Mouse (Mus musculus) G1E (cell line): ENCODE measurements around the gene Gm21981. TPM values are rescaled to one million over a fixed set of nuclear protein-coding genes. Genes with fewer than 3 reads are reported as not detected.
"Not testable (repeated sequence)": the region's sequence is repeated elsewhere in the genome, so short reads cannot be mapped to it uniquely, and the experiment has no call there.

ENCODE experiments used
- ATAC-seq: 2 replicates; pipeline ENCODE4 v1.8.0; 2016; ENCODE audit warnings: mild to moderate bottlenecking; ENCODE audit not compliant: insufficient number of reproducible peaks, poor library complexity, low FRiP score, severe bottlenecking; ENCODE audit errors: extremely low read depth
- DNase-seq: peaks from one replicate; pipeline ENCODE4 v3.0.0; 2012; ENCODE audit warnings: low spot score
- H3K27me3 ChIP-seq: 2 replicates; pipeline ENCODE4 v1.6.1; 2012; ENCODE audit warnings: mild to moderate bottlenecking, low read length, inconsistent platforms; ENCODE audit not compliant: insufficient read depth
- H3K36me3 ChIP-seq: replicated peaks from 2 replicates; pipeline ENCODE3; 2012; ENCODE audit warnings: mild to moderate bottlenecking, inconsistent platforms
- H3K4me1 ChIP-seq: 2 replicates; pipeline ENCODE4 v1.6.1; 2012; ENCODE audit warnings: low read depth, low read length, inconsistent platforms, mixed read lengths; ENCODE audit not compliant: insufficient read depth
- H3K4me3 ChIP-seq: 2 replicates; pipeline ENCODE4 v1.5.1; 2012; ENCODE audit warnings: low read depth, mild to moderate bottlenecking, inconsistent platforms, low read length, moderate library complexity, mixed read lengths
- H3K9me3 ChIP-seq: replicated peaks from 2 replicates; pipeline ENCODE4 v1.6.1; 2012; ENCODE audit warnings: inconsistent platforms
- CTCF ChIP-seq: IDR thresholded peaks from 2 replicates; pipeline ENCODE4 v1.5.1; 2012; ENCODE audit warnings: low read depth, low read length, inconsistent platforms, mixed read lengths
- GATA1 ChIP-seq: IDR thresholded peaks from 2 replicates; pipeline ENCODE4 v1.6.1; 2012; ENCODE audit warnings: borderline replicate concordance, low read length, inconsistent platforms, mixed read lengths
- GATA2 ChIP-seq: IDR thresholded peaks from 2 replicates; pipeline ENCODE4 v1.6.1; 2012; ENCODE audit warnings: low read depth, low read length, inconsistent platforms, borderline replicate concordance
- POLR2AphosphoS5 ChIP-seq: IDR thresholded peaks from 2 replicates; pipeline ENCODE4 v1.6.1; 2012; ENCODE audit warnings: low read depth, low read length, inconsistent platforms; ENCODE audit not compliant: insufficient replicate concordance
- TAL1 ChIP-seq: conservative IDR thresholded peaks from 2 replicates; pipeline ENCODE4 v1.6.1; 2012; ENCODE audit warnings: low read depth, low read length, inconsistent platforms, mixed read lengths
- polyA plus RNA-seq: library from polyadenylated mRNA; stranded (reverse); fragments of >175 nt; gene quantifications from 2 replicates; pipeline ENCODE4 v1.2.3, GENCODE M21; 2012
- total RNA-seq, 2 experiments: library from RNA; stranded (forward) in 1 of 2; stranded (reverse) in 1 of 2; fragments of 200-1000 nt in 1 of 2; fragments of >200 nt in 1 of 2; fragmentation: Nextera tagmentation in 1 of 2; gene quantifications; 2 replicates each; pipeline ENCODE4 v1.2.3; 2014 to 2017

Gm21981 gene
- total and polyA plus RNA-seq, 3 experiments: 0.44 to 0.71 TPM; not detected in 1

GRCm38 (mm10) chr17:47663009-47663713 is 31.1 kb downstream of the Gm21981 start:
- peaks cover 59% of the 10 kb centered on the region for H3K36me3 ChIP-seq
- no peak for TF ChIP-seq POLR2AphosphoS5
- no peak for TF ChIP-seq CTCF
- no peak for TF ChIP-seq GATA2
- no peak for TF ChIP-seq GATA1
- ATAC-seq: no peak
- H3K27me3 ChIP-seq: no peaks in the 10 kb centered on the region
- no peaks in the 10 kb centered on the region; the same call in 1 of the 2 replicates for H3K4me1 ChIP-seq
- DNase-seq: no peak
- H3K4me3 ChIP-seq: no peak overlapping the region
- H3K9me3 ChIP-seq: no peaks in the 10 kb centered on the region

GRCm38 (mm10) chr17:47658741-47659243 is 35.5 kb downstream of the Gm21981 start:
- no peaks in the 10 kb centered on the region for H3K27me3 ChIP-seq
- no peak overlapping the region for H3K4me3 ChIP-seq
- no peaks in the 10 kb centered on the region; the same call in 1 of the 2 replicates for H3K4me1 ChIP-seq
- no peaks in the 10 kb centered on the region for H3K9me3 ChIP-seq
- ATAC-seq (no peak), DNase-seq (no peak)
- H3K36me3 ChIP-seq: peaks cover 52% of the 10 kb centered on the region
- TF ChIP-seq GATA1: no peak
- no peak for TF ChIP-seq GATA2
- TF ChIP-seq POLR2AphosphoS5: no peak
- no peak for TF ChIP-seq TAL1
- TF ChIP-seq CTCF: no peak

- no peak for TF ChIP-seq GATA2
- no peak for TF ChIP-seq POLR2AphosphoS5
- TF ChIP-seq GATA1: no peak
- TF ChIP-seq CTCF: no peak
- TF ChIP-seq TAL1: no peak
- no peaks in the 10 kb centered on the region for H3K9me3 ChIP-seq
- DNase-seq: no peak
- no peaks in the 10 kb centered on the region; the same call in 1 of the 2 replicates for H3K4me1 ChIP-seq
- H3K27me3 ChIP-seq: no peaks in the 10 kb centered on the region
- peaks cover 51% of the 10 kb centered on the region for H3K36me3 ChIP-seq
- no peak for ATAC-seq
- H3K4me3 ChIP-seq: no peak overlapping the region
Measured at GRCm38 (mm10) chr17:47657901-47658300, 36.4 kb downstream of the Gm21981 start.

GRCm38 (mm10) chr17:47655697-47656096 is 38.6 kb downstream of the Gm21981 start:
- Histone ChIP-seq H3K9me3 (no peaks in the 10 kb centered on the region), H3K27me3 (no peaks in the 10 kb centered on the region), H3K36me3 (peaks cover 47% of the 10 kb centered on the region), H3K4me3 (no peak overlapping the region), H3K4me1 (no peaks in the 10 kb centered on the region; the same call in 1 of the 2 replicates)
- ATAC-seq (no peak), DNase-seq (no peak)
- TF ChIP-seq CTCF: no peak
- TF ChIP-seq TAL1: no peak
- TF ChIP-seq POLR2AphosphoS5: no peak
- TF ChIP-seq GATA2: no peak
- TF ChIP-seq GATA1: no peak

GRCm38 (mm10) chr17:47654346-47654745 is 39.9 kb downstream of the Gm21981 start:
- H3K27me3 ChIP-seq, H3K4me1 ChIP-seq, DNase-seq, H3K4me3 ChIP-seq, ATAC-seq, H3K9me3 ChIP-seq: not testable (repeated sequence)
- peaks cover 48% of the 10 kb centered on the region for H3K36me3 ChIP-seq

- Histone ChIP-seq H3K36me3 (peaks cover 41% of the 10 kb centered on the region), H3K27me3 (no peaks in the 10 kb centered on the region), H3K4me1 (no peaks in the 10 kb centered on the region), H3K9me3 (no peaks in the 10 kb centered on the region), H3K4me3 (no peak overlapping the region)
- ATAC-seq (no peak), DNase-seq (no peak)
- TF ChIP-seq POLR2AphosphoS5 (no peak), GATA1 (no peak), CTCF (no peak), GATA2 (no peak), TAL1 (no peak)
Measured at GRCm38 (mm10) chr17:47651953-47652352, 42.3 kb downstream of the Gm21981 start.
